Mouse (Mus musculus) neural tube, embryonic 11.5 days (tissue): ENCODE data around the gene Rgma. TPM values are rescaled to one million over a fixed set of nuclear protein-coding genes. Genes with fewer than 3 reads are reported as not detected.

Source experiments
- ATAC-seq: fragments of 200-750 bp; cut with Nextera tagmentation; 2 replicates; pipeline ENCODE4 v1.8.0; 2017; ENCODE audit warnings: moderate number of reproducible peaks, mild to moderate bottlenecking, moderate TSS enrichment, moderate library complexity; ENCODE audit not compliant: insufficient read depth, low FRiP score, low TSS enrichment
- DNase-seq: peaks from one replicate; pipeline ENCODE4 v3.0.0-alpha.2; 2015; ENCODE audit warnings: low spot score
- H3K27ac ChIP-seq: fragments of 300-500 bp; sonication (generic); 2 replicates; pipeline ENCODE4 v1.5.1; 2014; ENCODE audit warnings: low read depth, mild to moderate bottlenecking, low read length
- H3K27me3 ChIP-seq: fragments of 300-500 bp; sonication (generic); 2 replicates; pipeline ENCODE4 v1.6.1; 2014; ENCODE audit warnings: mild to moderate bottlenecking, low read length, mixed read lengths; ENCODE audit not compliant: control insufficient read depth, insufficient read depth
- H3K36me3 ChIP-seq: fragments of 300-500 bp; sonication (generic); 2 replicates; pipeline ENCODE4 v1.6.1; 2014; ENCODE audit warnings: mild to moderate bottlenecking, low read length, moderate library complexity, mixed read lengths; ENCODE audit not compliant: control insufficient read depth, insufficient read depth
- H3K4me1 ChIP-seq: fragments of 300-500 bp; sonication (generic); 2 replicates; pipeline ENCODE4 v1.6.1; 2014; ENCODE audit warnings: low read length, mixed read lengths; ENCODE audit not compliant: control insufficient read depth, insufficient read depth
- H3K4me2 ChIP-seq: fragments of 300-500 bp; sonication (generic); 2 replicates; pipeline ENCODE4 v1.6.1; 2014; ENCODE audit warnings: low read depth, mild to moderate bottlenecking, moderate library complexity
- H3K4me3 ChIP-seq: fragments of 300-500 bp; sonication (generic); 2 replicates; pipeline ENCODE4 v1.5.1; 2014; ENCODE audit warnings: low read depth, low read length
- H3K9ac ChIP-seq: fragments of 300-500 bp; sonication (generic); 2 replicates; pipeline ENCODE4 v1.6.1; 2014; ENCODE audit warnings: mild to moderate bottlenecking, low read length
- H3K9me3 ChIP-seq: fragments of 300-500 bp; sonication (generic); 2 replicates; pipeline ENCODE4 v1.6.1; 2016; ENCODE audit warnings: low read length; ENCODE audit not compliant: control insufficient read depth
- WGBS: fragments of 180-500 bp; shearing (Covaris S2); extraction: QIAGEN DNeasy Blood & Tissue Kit; methylation state at CpG from one replicate; pipeline ENCODE4 v1.1.7; 2014; 5-methylcytosine and 5-hydroxymethylcytosine counted together
- polyA plus RNA-seq: library from polyadenylated mRNA; unstranded; fragments of >200 nt; fragmentation: Nextera tagmentation; extraction: Ambion mirVana; gene quantifications from 2 replicates; pipeline ENCODE4 v1.2.1, GENCODE M21; 2014

The Rgma gene
- polyA plus RNA-seq, 1 experiment from 2014 or later = 48.9 TPM

GRCm38 (mm10) chr7:73391002-73391517 is 15.8 kb downstream of the Rgma start:
- Histone ChIP-seq H3K4me2 (peak overlapping the region; percentile 92), H3K9me3 (no peaks in the 10 kb centered on the region), H3K9ac (peak overlapping the region; percentile 97), H3K27ac (peak overlapping the region; percentile 96), H3K36me3 (0 out of 2 replicates have a peak, but pooled peaks cover 2% of the 10 kb centered on the region), H3K4me1 (peaks cover 34% of the 10 kb centered on the region), H3K27me3 (no peaks in the 10 kb centered on the region), H3K4me3 (peak overlapping the region; percentile 90)
- DNase-seq (peak; percentile 92), ATAC-seq (peak; percentile 79)
- WGBS = under 1% methylated on average over 25 of the region's 42 CpGs

- Histone ChIP-seq H3K27ac (peak overlapping the region; percentile 96), H3K4me2 (peak overlapping the region; percentile 92), H3K9me3 (no peaks in the 10 kb centered on the region), H3K27me3 (no peaks in the 10 kb centered on the region), H3K4me1 (peaks cover 38% of the 10 kb centered on the region), H3K4me3 (peak overlapping the region; percentile 90), H3K9ac (peak overlapping the region; percentile 97), H3K36me3 (0 out of 2 replicates have a peak, but pooled peaks cover 2% of the 10 kb centered on the region)
- DNase-seq (peak; percentile 72), ATAC-seq (peak; percentile 14; the same call in 1 of the 2 replicates)
- WGBS = 0% methylated on average over 39 of the region's 39 CpGs
Observed at GRCm38 (mm10) chr7:73391518-73392321, 16.4 kb downstream of the Rgma start.

DNA sequence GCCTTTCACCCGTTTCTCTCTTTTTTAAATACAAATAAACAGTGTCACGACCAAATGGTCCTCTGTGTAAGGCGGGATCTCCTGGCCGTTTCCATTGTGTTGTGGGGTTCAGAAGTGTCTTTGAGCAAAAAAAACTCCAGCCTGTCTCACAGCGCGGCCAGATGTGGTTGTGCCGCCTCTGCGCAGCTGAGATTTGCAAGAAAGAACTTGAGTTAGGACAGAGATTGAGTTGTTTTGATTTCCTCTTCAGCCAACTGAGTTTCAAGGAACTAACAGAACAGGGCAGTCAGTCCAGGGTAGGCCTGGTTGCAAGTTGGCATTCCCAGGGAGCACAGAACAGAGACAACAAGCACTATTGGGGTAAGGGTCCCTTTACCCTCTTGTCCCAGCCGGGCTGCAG is 17.1 kb downstream of the Rgma start:
- ATAC-seq = no peak

DNA sequence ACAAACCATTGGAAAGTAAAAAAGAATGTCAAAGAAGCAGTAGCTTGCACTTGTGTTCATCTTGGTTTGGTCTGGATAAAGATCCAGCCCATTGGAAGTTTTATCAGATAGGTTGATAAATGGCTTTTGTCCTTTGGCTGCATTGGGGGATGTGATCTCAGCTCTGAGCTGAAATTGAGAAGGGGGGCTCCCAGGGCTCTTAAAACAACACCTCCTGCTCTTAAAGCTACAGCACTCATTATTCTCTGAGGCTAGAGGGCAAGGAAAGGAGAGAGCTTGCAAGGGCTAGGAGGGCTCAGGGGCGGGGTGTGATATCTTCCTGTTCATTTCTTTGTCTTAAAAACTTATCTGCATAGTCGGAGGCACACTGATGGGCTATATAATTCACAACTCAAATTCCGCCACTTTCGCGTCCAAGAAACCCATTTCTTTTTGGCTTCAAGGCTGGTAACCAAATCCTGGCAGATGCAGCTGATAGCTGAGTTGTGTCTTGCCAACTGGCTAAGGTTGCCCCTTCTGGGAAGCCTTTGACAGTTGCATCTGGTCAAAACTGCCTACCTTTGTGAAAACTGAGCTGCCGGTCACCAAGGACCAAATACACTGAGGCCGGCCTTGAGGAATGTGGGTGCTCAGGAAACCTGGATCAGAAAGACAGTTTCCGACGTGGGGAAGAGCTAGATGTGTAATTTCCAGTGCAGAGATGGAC is 18.2 kb downstream of the Rgma start:
- WGBS = 35% methylated on average over 9 of the region's 9 CpGs
- peaks cover 51% of the 10 kb centered on the region for H3K4me1 ChIP-seq
- ATAC-seq = no peak

More for the DNA sequence above, 17.1 kb downstream of the Rgma start:
- no peaks in the 10 kb centered on the region for H3K9me3 ChIP-seq
- peak; percentile 61 for DNase-seq
- peaks cover 40% of the 10 kb centered on the region for H3K4me1 ChIP-seq
- peak overlapping the region; percentile 90 for H3K4me3 ChIP-seq
- WGBS = 0% methylated on average over 9 of the region's 9 CpGs
- H3K27ac ChIP-seq = peak overlapping the region; percentile 96
- H3K4me2 ChIP-seq = peak overlapping the region; percentile 92
- peak overlapping the region; percentile 97 for H3K9ac ChIP-seq
- H3K27me3 ChIP-seq = no peaks in the 10 kb centered on the region
- H3K36me3 ChIP-seq = 0 out of 2 replicates have a peak, but pooled peaks cover 2% of the 10 kb centered on the region

DNA sequence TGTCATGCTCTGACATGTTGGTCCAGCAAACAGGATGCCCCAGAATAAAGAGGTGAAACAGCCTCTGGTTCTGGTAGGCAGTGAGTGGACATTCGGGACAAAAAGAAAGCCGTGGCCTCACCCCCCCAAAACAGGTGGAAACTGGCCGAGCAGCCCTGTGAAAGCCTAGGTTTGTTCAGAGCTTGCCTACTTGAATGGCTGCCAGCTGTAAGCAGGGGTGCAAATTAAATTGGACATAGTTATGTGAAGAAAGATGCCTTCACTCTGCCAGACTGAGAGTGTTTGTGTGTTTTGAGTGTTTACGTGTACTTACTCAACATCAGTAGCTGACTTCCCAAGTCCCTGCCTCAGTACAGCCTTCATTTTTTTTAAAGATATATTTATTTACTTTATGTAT is 18.7 kb downstream of the Rgma start:
- peak; percentile 15 for DNase-seq
- H3K36me3 ChIP-seq = 0 out of 2 replicates have a peak, but pooled peaks cover 2% of the 10 kb centered on the region
- WGBS = 46% methylated on average over 4 of the region's 4 CpGs

More for the DNA sequence above, 18.2 kb downstream of the Rgma start:
- Histone ChIP-seq H3K9ac (peak overlapping the region; percentile 97), H3K4me3 (peak overlapping the region; percentile 90), H3K4me2 (peak overlapping the region; percentile 92), H3K36me3 (0 out of 2 replicates have a peak, but pooled peaks cover 2% of the 10 kb centered on the region), H3K9me3 (no peaks in the 10 kb centered on the region), H3K27ac (peak overlapping the region; percentile 96), H3K27me3 (no peaks in the 10 kb centered on the region)
- peak; percentile 61 for DNase-seq

GRCm38 (mm10) chr7:73398319-73398718 is 23.0 kb downstream of the Rgma start:
- 9% methylated on average over 11 of the region's 11 CpGs for WGBS
- Histone ChIP-seq H3K9me3 (no peaks in the 10 kb centered on the region), H3K27ac (peak overlapping the region; percentile 87), H3K4me2 (peak overlapping the region; percentile 59), H3K4me1 (peaks cover 75% of the 10 kb centered on the region), H3K36me3 (peaks cover 2% of the 10 kb centered on the region; the same call in 1 of the 2 replicates), H3K9ac (peak overlapping the region; percentile 35; the same call in 1 of the 2 replicates), H3K4me3 (peak overlapping the region; percentile 22; the same call in 1 of the 2 replicates), H3K27me3 (no peaks in the 10 kb centered on the region)
- no peak; the same call in 1 of the 2 replicates for ATAC-seq
- peak; percentile 79 for DNase-seq

More for the DNA sequence above, 18.7 kb downstream of the Rgma start:
- Histone ChIP-seq H3K27ac (peak overlapping the region; percentile 96; the same call in 1 of the 2 replicates), H3K9ac (peak overlapping the region; percentile 97), H3K9me3 (no peaks in the 10 kb centered on the region), H3K4me3 (peak overlapping the region; percentile 90), H3K4me2 (peak overlapping the region; percentile 92), H3K27me3 (no peaks in the 10 kb centered on the region), H3K4me1 (peaks cover 57% of the 10 kb centered on the region)
- no peak for ATAC-seq

GRCm38 (mm10) chr7:73398806-73399442 is 23.6 kb downstream of the Rgma start:
- Histone ChIP-seq H3K36me3 (peaks cover 2% of the 10 kb centered on the region; the same call in 1 of the 2 replicates), H3K9me3 (no peaks in the 10 kb centered on the region), H3K4me1 (peaks cover 79% of the 10 kb centered on the region), H3K27ac (peak overlapping the region; percentile 87), H3K9ac (peak overlapping the region; percentile 35), H3K27me3 (no peaks in the 10 kb centered on the region), H3K4me3 (peak overlapping the region; percentile 22), H3K4me2 (peak overlapping the region; percentile 59)
- DNase-seq (no peak), ATAC-seq (no peak)
- 3% methylated on average over 19 of the region's 19 CpGs for WGBS

GRCm38 (mm10) chr7:73399501-73400044 is 24.3 kb downstream of the Rgma start:
- Histone ChIP-seq H3K9ac (peak overlapping the region; percentile 35), H3K36me3 (peaks cover 2% of the 10 kb centered on the region; the same call in 1 of the 2 replicates), H3K27me3 (no peaks in the 10 kb centered on the region), H3K4me2 (peak overlapping the region; percentile 59), H3K27ac (peak overlapping the region; percentile 87), H3K4me1 (peaks cover 79% of the 10 kb centered on the region), H3K4me3 (peak overlapping the region; percentile 22), H3K9me3 (no peaks in the 10 kb centered on the region)
- 1% methylated on average over 19 of the region's 19 CpGs for WGBS
- DNase-seq (peak; percentile 88), ATAC-seq (peak; percentile 49)
